Mouse (Mus musculus): ENCODE measurements around the gene Gdf7. TPM values are rescaled to one million over a fixed set of nuclear protein-coding genes. Genes with fewer than 3 reads are reported as not detected.

Gene Gdf7
- polyA plus RNA-seq, 1 experiment from 2014 or later = not detected

- H3K4me2 ChIP-seq = peak overlapping the region; percentile 87
- H3K4me3 ChIP-seq (replicated peaks) = peak overlapping the region; percentile 42
- 8% methylated on average over 41 of the region's 46 CpGs for WGBS
- H3K36me3 ChIP-seq = no peaks in the 10 kb centered on the region
- peaks cover 94% of the 10 kb centered on the region for H3K27me3 ChIP-seq (replicated peaks)
- H3K4me1 ChIP-seq = peaks cover 26% of the 10 kb centered on the region
- H3K9me3 ChIP-seq = no peaks in the 10 kb centered on the region
- no peak overlapping the region for H3K9ac ChIP-seq
- H3K27ac ChIP-seq = no peak overlapping the region
- no peak for ATAC-seq (ENCODE audit: insufficient read depth, low FRiP score, low read depth)
Observed at GRCm38 (mm10) chr12:8301011-8301814, 541 bp downstream of the Gdf7 start.

- WGBS = 52% methylated on average over 5 of the region's 5 CpGs
- no peak for ATAC-seq (ENCODE audit: insufficient read depth, low FRiP score, low read depth)
- no peak overlapping the region for H3K27ac ChIP-seq
Observed at GRCm38 (mm10) chr12:8300521-8300920, 1.2 kb downstream of the Gdf7 start.

GRCm38 (mm10) chr12:8300111-8300480, 1.7 kb downstream of the Gdf7 start:
- Histone ChIP-seq H3K36me3 (no peaks in the 10 kb centered on the region), H3K27ac (no peak overlapping the region), H3K9me3 (no peaks in the 10 kb centered on the region), H3K9ac (no peak overlapping the region), H3K4me1 (peaks cover 26% of the 10 kb centered on the region), H3K27me3 (replicated peaks) (peaks cover 92% of the 10 kb centered on the region), H3K4me2 (no peak overlapping the region), H3K4me3 (replicated peaks) (no peak overlapping the region)
- 38% methylated on average over 10 of the region's 10 CpGs for WGBS
- no peak for ATAC-seq (ENCODE audit: insufficient read depth, low FRiP score, low read depth)

More at GRCm38 (mm10) chr12:8300521-8300920, 1.2 kb downstream of the Gdf7 start:
- Histone ChIP-seq H3K9ac (no peak overlapping the region), H3K4me2 (no peak overlapping the region), H3K36me3 (no peaks in the 10 kb centered on the region), H3K4me1 (peaks cover 26% of the 10 kb centered on the region), H3K4me3 (replicated peaks) (no peak overlapping the region), H3K9me3 (no peaks in the 10 kb centered on the region), H3K27me3 (replicated peaks) (peaks cover 92% of the 10 kb centered on the region)

- Histone ChIP-seq H3K4me2 (no peak overlapping the region), H3K4me1 (peaks cover 26% of the 10 kb centered on the region), H3K9ac (no peak overlapping the region), H3K36me3 (no peaks in the 10 kb centered on the region), H3K9me3 (no peaks in the 10 kb centered on the region), H3K27me3 (replicated peaks) (peaks cover 94% of the 10 kb centered on the region), H3K27ac (no peak overlapping the region), H3K4me3 (replicated peaks) (no peak overlapping the region)
- ATAC-seq (ENCODE audit: insufficient read depth, low FRiP score, low read depth) = no peak
- 13% methylated on average over 34 of the region's 34 CpGs for whole genome bisulfite sequencing
Observed at GRCm38 (mm10) chr12:8299143-8300110, 2.3 kb downstream of the Gdf7 start.

- Histone ChIP-seq H3K4me2 (peak overlapping the region; percentile 68), H3K27me3 (replicated peaks) (peaks cover 86% of the 10 kb centered on the region), H3K36me3 (no peaks in the 10 kb centered on the region), H3K4me1 (peaks cover 26% of the 10 kb centered on the region), H3K9ac (no peak overlapping the region), H3K9me3 (no peaks in the 10 kb centered on the region), H3K27ac (no peak overlapping the region), H3K4me3 (replicated peaks) (peak overlapping the region; percentile 41)
- 3% methylated on average over 82 of the region's 85 CpGs for WGBS
- ATAC-seq (ENCODE audit: insufficient read depth, low FRiP score, low read depth) = no peak
Observed at GRCm38 (mm10) chr12:8298361-8299142, 3.2 kb downstream of the Gdf7 start.

GRCm38 (mm10) chr12:8297586-8298214, 4.1 kb downstream of the Gdf7 start:
- no peak for ATAC-seq (ENCODE audit: insufficient read depth, low FRiP score, low read depth)
- Histone ChIP-seq H3K9me3 (no peaks in the 10 kb centered on the region), H3K27me3 (replicated peaks) (peaks cover 77% of the 10 kb centered on the region), H3K4me1 (peaks cover 26% of the 10 kb centered on the region), H3K4me2 (peak overlapping the region; percentile 68), H3K36me3 (no peaks in the 10 kb centered on the region), H3K4me3 (replicated peaks) (peak overlapping the region; percentile 41), H3K9ac (no peak overlapping the region), H3K27ac (no peak overlapping the region)
- 7% methylated on average over 34 of the region's 34 CpGs for WGBS

GRCm38 (mm10) chr12:8296154-8296553, 5.6 kb downstream of the Gdf7 start:
- WGBS = 76% methylated on average over 2 of the region's 2 CpGs
- Histone ChIP-seq H3K9me3 (no peaks in the 10 kb centered on the region), H3K27me3 (replicated peaks) (peaks cover 62% of the 10 kb centered on the region), H3K4me2 (no peak overlapping the region), H3K9ac (no peak overlapping the region), H3K36me3 (no peaks in the 10 kb centered on the region), H3K4me1 (peaks cover 13% of the 10 kb centered on the region), H3K4me3 (replicated peaks) (no peak overlapping the region), H3K27ac (no peak overlapping the region)
- ATAC-seq (ENCODE audit: insufficient read depth, low FRiP score, low read depth) = no peak

GRCm38 (mm10) chr12:8295307-8295913, 6.3 kb downstream of the Gdf7 start:
- peaks cover 54% of the 10 kb centered on the region for H3K27me3 ChIP-seq (replicated peaks)
- whole genome bisulfite sequencing = 37% methylated on average over 6 of the region's 6 CpGs

GRCm38 (mm10) chr12:8291157-8291853, 10.4 kb downstream of the Gdf7 start:
- Histone ChIP-seq H3K36me3 (no peaks in the 10 kb centered on the region; the same call in 1 of the 2 replicates), H3K27ac (no peak overlapping the region), H3K27me3 (replicated peaks) (peaks cover 15% of the 10 kb centered on the region), H3K9ac (no peak overlapping the region), H3K4me3 (replicated peaks) (no peak overlapping the region), H3K9me3 (no peaks in the 10 kb centered on the region), H3K4me2 (no peak overlapping the region), H3K4me1 (no peaks in the 10 kb centered on the region)
- 70% methylated on average over 15 of the region's 15 CpGs for whole genome bisulfite sequencing
- ATAC-seq (ENCODE audit: insufficient read depth, low FRiP score, low read depth) = no peak

More at GRCm38 (mm10) chr12:8295307-8295913, 6.3 kb downstream of the Gdf7 start:
- no peak overlapping the region for H3K4me3 ChIP-seq (replicated peaks)
- H3K36me3 ChIP-seq = no peaks in the 10 kb centered on the region
- ATAC-seq (ENCODE audit: insufficient read depth, low FRiP score, low read depth) = no peak
- H3K9me3 ChIP-seq = no peaks in the 10 kb centered on the region
- no peak overlapping the region for H3K9ac ChIP-seq
- no peak overlapping the region for H3K27ac ChIP-seq
- no peak overlapping the region for H3K4me2 ChIP-seq
- H3K4me1 ChIP-seq = peaks cover 12% of the 10 kb centered on the region

GRCm38 (mm10) chr12:8289499-8289898, 12.3 kb downstream of the Gdf7 start:
- ATAC-seq (ENCODE audit: insufficient read depth, low FRiP score, low read depth) = no peak
- Histone ChIP-seq H3K36me3 (no peaks in the 10 kb centered on the region; the same call in 1 of the 2 replicates), H3K4me3 (replicated peaks) (no peak overlapping the region), H3K9me3 (no peaks in the 10 kb centered on the region), H3K27ac (no peak overlapping the region), H3K27me3 (replicated peaks) (0 out of 2 replicates have a peak, but pooled peaks cover under 1% of the 10 kb centered on the region), H3K9ac (no peak overlapping the region), H3K4me2 (no peak overlapping the region), H3K4me1 (no peaks in the 10 kb centered on the region)
- WGBS = 89% methylated on average over 8 of the region's 8 CpGs
